Mouse (Mus musculus) forebrain, embryonic 15.5 days (tissue): ENCODE measurements at regions not wholly inside any gene's neighbourhood (a gene's known extent, or its start where the extent isn't known, plus 50 kb on each side); places are given as distances from the start of the nearest gene placed in this dataset.
"Not testable (repeated sequence)": the region's sequence is repeated elsewhere in the genome, so short reads cannot be mapped to it uniquely, and the experiment has no call there.

ENCODE experiments used
- ATAC-seq: fragments of 200-750 bp; cut with Nextera tagmentation; replicated peaks from 2 replicates; pipeline ENCODE4 v1.8.0; 2017; ENCODE audit warnings: mild to moderate bottlenecking, moderate TSS enrichment, moderate library complexity
- H3K27ac ChIP-seq: fragments of 300-500 bp; sonication (generic); replicated peaks from 2 replicates; pipeline ENCODE4 v1.5.1; 2015; ENCODE audit warnings: mild to moderate bottlenecking, inconsistent platforms
- H3K27me3 ChIP-seq: fragments of 300-500 bp; sonication (generic); 2 replicates; pipeline ENCODE4 v1.6.1; 2015; ENCODE audit warnings: inconsistent platforms
- H3K36me3 ChIP-seq: fragments of 300-500 bp; sonication (generic); 2 replicates; pipeline ENCODE4 v1.6.1; 2015; ENCODE audit warnings: mild to moderate bottlenecking, inconsistent platforms
- H3K4me1 ChIP-seq: fragments of 300-500 bp; sonication (generic); 2 replicates; pipeline ENCODE4 v1.6.1; 2015; ENCODE audit warnings: inconsistent platforms
- H3K4me2 ChIP-seq: fragments of 300-500 bp; sonication (generic); replicated peaks from 2 replicates; pipeline ENCODE4 v1.6.1; 2015; ENCODE audit warnings: mild to moderate bottlenecking, inconsistent platforms
- H3K4me3 ChIP-seq: fragments of 300-500 bp; sonication (generic); 2 replicates; pipeline ENCODE4 v1.5.1; 2015; ENCODE audit warnings: mild to moderate bottlenecking, inconsistent platforms
- H3K9ac ChIP-seq: fragments of 300-500 bp; sonication (generic); replicated peaks from 2 replicates; pipeline ENCODE4 v1.6.1; 2015; ENCODE audit warnings: mild to moderate bottlenecking, inconsistent platforms
- H3K9me3 ChIP-seq: fragments of 300-500 bp; sonication (generic); 2 replicates; pipeline ENCODE4 v1.6.1; 2016; ENCODE audit warnings: inconsistent platforms
- WGBS: fragments of 180-500 bp; shearing (Covaris S2); methylation state at CpG from one replicate; pipeline ENCODE4 v1.1.7; 2015; ENCODE audit warnings: mixed read lengths; 5-methylcytosine and 5-hydroxymethylcytosine counted together

DNA sequence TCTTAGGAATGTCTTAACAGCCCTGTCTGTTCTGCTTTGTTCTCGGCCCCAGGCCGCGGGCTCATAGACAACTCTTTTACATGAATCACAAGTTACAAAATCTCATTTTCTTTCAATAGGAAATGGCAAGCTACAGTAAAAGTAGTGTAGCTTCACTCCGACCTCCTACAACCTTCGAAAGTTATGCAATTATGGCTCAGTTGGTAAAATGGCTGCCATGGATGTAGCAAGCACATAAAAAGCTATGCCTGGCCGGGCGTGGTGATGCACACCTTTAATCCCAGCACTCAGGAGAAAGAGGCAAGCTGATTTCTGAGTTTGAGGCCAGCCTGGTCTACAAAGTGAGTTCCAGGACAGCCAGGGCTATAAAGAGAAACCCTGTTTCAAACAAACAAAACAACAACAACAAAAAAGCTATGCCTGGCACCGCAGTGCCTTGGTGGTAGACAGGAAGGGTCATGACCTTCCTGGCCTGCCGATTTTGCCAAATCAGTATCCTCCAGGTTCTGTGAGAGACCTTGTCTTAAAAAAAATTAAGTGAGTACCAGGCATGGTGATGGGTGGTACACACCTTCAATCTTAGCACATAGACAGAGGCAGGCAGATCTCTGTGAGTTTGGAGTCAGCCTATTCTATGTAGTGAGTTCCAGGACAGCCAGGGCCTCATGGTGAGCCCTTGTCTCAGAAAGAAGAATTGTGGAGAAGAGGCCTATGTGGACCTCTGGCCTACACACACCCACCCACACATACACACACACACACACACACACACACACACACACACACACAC, 71.8 kb upstream of the Cpsf6 start:
- no peaks in the 10 kb centered on the region for H3K9me3 ChIP-seq
- H3K4me3 ChIP-seq, result no peak overlapping the region
- H3K9ac ChIP-seq, result no peak overlapping the region
- no peak overlapping the region for H3K4me2 ChIP-seq
- whole genome bisulfite sequencing, result 92% methylated on average over 9 of the region's 9 CpGs
- no peaks in the 10 kb centered on the region for H3K27me3 ChIP-seq
- H3K36me3 ChIP-seq, result no peaks in the 10 kb centered on the region
- H3K27ac ChIP-seq, result no peak overlapping the region
- no peaks in the 10 kb centered on the region for H3K4me1 ChIP-seq
- ATAC-seq, result no peak

DNA sequence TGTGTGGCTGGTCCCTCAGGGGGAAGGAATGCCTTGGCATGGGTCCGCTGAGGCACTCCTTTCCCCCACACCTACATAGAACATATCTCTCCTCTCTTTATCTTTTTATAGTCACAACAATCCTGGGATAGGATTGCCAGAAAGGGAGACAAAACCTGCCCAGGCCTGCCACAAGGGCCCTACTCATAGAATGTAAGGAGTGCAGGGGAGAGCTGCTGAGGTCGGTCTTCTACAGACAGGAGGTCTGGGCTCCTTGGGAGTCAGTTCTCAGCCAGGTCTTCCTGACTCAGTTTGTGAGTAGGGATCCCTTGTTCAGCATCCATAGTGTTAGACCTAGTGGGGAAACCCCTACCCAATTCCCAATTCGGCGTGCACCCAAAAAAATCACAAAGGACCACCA, 70.8 kb upstream of the Cpsf6 start:
- whole genome bisulfite sequencing, result 92% methylated on average over 4 of the region's 4 CpGs

DNA sequence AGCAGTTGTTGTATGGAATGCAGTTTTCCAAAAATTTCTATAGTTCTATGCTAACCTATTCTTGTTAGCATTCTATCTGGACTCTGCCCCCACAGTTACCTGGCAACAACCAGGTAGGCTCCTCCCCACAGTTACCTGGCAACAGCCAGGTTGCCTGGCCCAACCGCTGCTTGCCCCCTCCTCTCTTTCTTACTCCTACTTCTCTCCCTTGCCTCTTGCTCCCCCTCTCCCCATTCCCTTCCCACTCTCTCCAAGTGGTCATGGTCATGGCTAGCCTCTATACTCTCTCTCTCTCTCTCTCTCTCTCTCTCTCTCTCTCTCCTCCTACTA, 70.4 kb upstream of the Cpsf6 start:
- WGBS, result 86% methylated on average over 1 of the region's 1 CpGs
- Histone ChIP-seq H3K36me3 (no peaks in the 10 kb centered on the region), H3K4me3 (no peak overlapping the region), H3K9ac (no peak overlapping the region), H3K27me3 (no peaks in the 10 kb centered on the region), H3K9me3 (no peaks in the 10 kb centered on the region), H3K27ac (no peak overlapping the region), H3K4me2 (no peak overlapping the region), H3K4me1 (no peaks in the 10 kb centered on the region)
- ATAC-seq, result no peak

More for the DNA sequence above, 70.8 kb upstream of the Cpsf6 start:
- no peak for ATAC-seq
- H3K9ac ChIP-seq, result no peak overlapping the region
- no peaks in the 10 kb centered on the region for H3K9me3 ChIP-seq
- no peak overlapping the region for H3K4me3 ChIP-seq
- H3K4me1 ChIP-seq, result no peaks in the 10 kb centered on the region
- no peaks in the 10 kb centered on the region for H3K36me3 ChIP-seq
- no peak overlapping the region for H3K27ac ChIP-seq
- H3K4me2 ChIP-seq, result no peak overlapping the region
- H3K27me3 ChIP-seq, result no peaks in the 10 kb centered on the region

DNA sequence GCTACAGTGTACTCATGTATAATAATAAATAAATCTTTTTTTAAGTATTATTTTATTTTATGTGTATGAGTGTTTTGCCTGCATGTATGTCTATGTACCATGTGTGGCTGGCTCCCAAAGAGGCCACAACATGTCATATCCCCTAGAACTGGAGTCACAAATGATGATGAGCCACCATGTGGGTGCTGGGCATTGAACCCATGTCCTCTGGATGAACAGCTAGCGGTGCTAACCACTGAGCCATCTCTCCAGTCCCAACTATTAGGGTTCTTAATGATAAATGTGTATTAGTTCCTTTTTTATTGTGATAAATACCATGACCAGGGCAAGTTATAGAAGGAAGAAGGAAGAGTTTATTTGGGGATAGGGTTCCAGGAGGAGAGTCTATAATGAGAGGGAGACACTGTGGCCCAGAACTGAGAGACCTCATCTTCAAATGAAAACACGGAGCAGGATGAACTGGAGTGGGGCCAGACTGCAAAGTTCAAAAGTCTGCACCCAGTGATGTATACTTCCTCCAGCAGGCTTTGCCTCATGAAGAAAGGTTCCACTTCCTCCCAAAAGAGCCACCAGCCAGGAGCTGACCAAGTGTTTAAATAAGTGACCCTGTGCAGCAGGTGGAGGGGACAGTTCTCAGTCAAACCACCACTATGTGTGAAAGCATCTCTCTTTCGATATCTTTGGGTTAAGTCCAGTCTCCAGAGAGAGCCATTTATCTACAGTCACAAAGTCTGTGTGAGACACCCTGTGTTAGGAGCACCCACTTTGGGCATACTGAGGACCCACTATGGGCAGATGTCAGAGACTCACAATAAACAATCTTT, 69.8 kb upstream of the Cpsf6 start:
- no peak for ATAC-seq
- WGBS, result 83% methylated on average over 3 of the region's 3 CpGs
- no peaks in the 10 kb centered on the region for H3K27me3 ChIP-seq

DNA sequence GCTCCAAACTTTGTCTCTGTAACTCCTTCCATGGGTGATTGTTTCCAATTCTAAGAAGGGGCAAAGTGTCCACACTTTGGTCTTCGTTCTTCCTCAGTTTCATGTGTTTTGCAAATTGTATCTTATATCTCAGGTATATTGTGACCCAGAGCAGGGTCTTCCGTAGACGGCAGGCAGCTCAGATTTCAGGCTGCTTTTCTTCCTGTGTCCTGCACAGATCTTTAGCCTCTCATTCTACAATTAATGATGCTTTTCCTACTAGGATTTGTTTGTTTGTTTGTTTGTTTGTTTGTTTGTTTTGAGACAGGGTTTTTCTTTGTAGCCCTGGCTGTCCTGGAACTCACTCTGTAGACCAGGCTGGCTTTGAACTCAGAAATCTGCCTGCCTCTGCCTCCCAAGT, 69.0 kb upstream of the Cpsf6 start:
- H3K9me3 ChIP-seq, H3K4me1 ChIP-seq, H3K9ac ChIP-seq, H3K4me3 ChIP-seq, H3K27ac ChIP-seq, H3K36me3 ChIP-seq, H3K4me2 ChIP-seq, H3K27me3 ChIP-seq, ATAC-seq: not testable (repeated sequence)
- 86% methylated on average over 3 of the region's 3 CpGs for WGBS

More for the DNA sequence above, 69.8 kb upstream of the Cpsf6 start:
- no peaks in the 10 kb centered on the region for H3K4me1 ChIP-seq
- H3K36me3 ChIP-seq, result no peaks in the 10 kb centered on the region
- no peak overlapping the region for H3K4me3 ChIP-seq
- H3K9me3 ChIP-seq, result no peaks in the 10 kb centered on the region
- H3K9ac ChIP-seq, result no peak overlapping the region
- H3K27ac ChIP-seq, result no peak overlapping the region
- H3K4me2 ChIP-seq, result no peak overlapping the region

DNA sequence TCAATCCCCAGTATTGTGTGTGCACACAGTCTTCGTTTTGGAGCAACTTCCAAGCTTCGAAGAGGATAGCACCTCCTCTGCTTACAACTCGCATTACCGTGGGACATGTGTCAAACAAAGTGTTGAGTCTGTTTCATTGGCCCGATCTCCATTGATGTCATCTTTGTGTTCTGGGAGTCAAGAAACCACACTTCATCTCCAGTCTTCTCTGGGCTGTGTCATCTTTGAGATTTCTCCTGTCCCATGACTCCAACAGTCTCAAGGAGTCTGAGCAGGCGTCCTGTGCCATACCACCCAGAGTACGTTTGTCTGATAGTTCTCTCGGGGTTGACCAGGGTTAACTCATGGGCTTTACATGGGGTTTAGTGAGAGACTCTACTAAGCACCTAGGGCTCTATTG, 67.8 kb upstream of the Cpsf6 start:
- ATAC-seq, result no peak
- Histone ChIP-seq H3K4me1 (no peaks in the 10 kb centered on the region), H3K27ac (no peak overlapping the region), H3K27me3 (no peaks in the 10 kb centered on the region), H3K9ac (no peak overlapping the region), H3K4me2 (no peak overlapping the region), H3K4me3 (no peak overlapping the region), H3K9me3 (no peaks in the 10 kb centered on the region; the same call in 1 of the 2 replicates), H3K36me3 (no peaks in the 10 kb centered on the region)
- 90% methylated on average over 8 of the region's 8 CpGs for WGBS

DNA sequence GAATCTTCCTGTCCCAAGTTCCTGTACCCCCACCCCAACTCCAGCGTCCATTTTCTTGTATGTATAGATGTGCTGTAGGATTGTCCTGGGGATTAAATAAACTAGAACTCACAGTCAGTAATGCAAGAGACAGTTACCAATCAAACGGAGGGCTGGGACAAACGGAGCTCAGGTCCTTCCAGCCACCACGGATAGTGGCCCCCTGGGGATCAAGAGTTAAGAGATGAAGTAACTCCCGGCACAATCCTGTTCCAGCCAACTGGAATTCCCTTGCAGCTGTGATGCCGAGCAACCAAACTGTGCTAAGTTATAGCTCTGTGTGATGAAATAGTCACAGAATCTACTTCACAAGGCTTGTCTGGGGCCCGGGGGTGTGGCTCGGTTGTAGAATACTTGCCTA, 67.4 kb upstream of the Cpsf6 start:
- H3K4me1 ChIP-seq, result no peaks in the 10 kb centered on the region; the same call in 1 of the 2 replicates
- 75% methylated on average over 8 of the region's 8 CpGs for WGBS
- H3K27ac ChIP-seq, result no peak overlapping the region
- H3K9ac ChIP-seq, result no peak overlapping the region
- no peaks in the 10 kb centered on the region for H3K36me3 ChIP-seq
- H3K9me3 ChIP-seq, result no peaks in the 10 kb centered on the region; the same call in 1 of the 2 replicates
- ATAC-seq, result no peak
- H3K27me3 ChIP-seq, result no peaks in the 10 kb centered on the region
- H3K4me2 ChIP-seq, result no peak overlapping the region
- H3K4me3 ChIP-seq, result no peak overlapping the region

DNA sequence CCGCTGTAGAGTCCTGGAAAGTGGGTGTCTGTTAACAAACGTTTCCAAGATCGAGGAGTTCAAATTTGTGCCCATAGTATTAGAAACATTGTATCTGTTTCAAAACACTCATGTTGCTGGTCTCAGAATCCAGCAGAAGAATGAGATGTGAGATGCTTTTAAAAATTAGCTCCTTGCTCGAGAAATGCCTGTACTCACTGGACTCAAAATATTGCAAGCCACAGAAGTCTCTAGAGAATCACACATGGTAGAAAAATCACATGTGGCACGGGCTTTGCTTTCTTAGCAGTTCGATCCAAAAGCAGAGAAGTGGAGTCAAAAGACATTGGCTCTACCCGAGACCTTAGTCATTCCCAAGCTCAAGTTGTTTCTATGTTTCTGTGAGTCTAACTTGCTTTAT, 67.0 kb upstream of the Cpsf6 start:
- Histone ChIP-seq H3K9me3 (no peaks in the 10 kb centered on the region; the same call in 1 of the 2 replicates), H3K4me1 (peaks cover 3% of the 10 kb centered on the region), H3K27ac (no peak overlapping the region), H3K4me3 (no peak overlapping the region), H3K9ac (no peak overlapping the region), H3K4me2 (no peak overlapping the region), H3K27me3 (no peaks in the 10 kb centered on the region), H3K36me3 (no peaks in the 10 kb centered on the region)
- WGBS, result 91% methylated on average over 7 of the region's 7 CpGs
- no peak for ATAC-seq

DNA sequence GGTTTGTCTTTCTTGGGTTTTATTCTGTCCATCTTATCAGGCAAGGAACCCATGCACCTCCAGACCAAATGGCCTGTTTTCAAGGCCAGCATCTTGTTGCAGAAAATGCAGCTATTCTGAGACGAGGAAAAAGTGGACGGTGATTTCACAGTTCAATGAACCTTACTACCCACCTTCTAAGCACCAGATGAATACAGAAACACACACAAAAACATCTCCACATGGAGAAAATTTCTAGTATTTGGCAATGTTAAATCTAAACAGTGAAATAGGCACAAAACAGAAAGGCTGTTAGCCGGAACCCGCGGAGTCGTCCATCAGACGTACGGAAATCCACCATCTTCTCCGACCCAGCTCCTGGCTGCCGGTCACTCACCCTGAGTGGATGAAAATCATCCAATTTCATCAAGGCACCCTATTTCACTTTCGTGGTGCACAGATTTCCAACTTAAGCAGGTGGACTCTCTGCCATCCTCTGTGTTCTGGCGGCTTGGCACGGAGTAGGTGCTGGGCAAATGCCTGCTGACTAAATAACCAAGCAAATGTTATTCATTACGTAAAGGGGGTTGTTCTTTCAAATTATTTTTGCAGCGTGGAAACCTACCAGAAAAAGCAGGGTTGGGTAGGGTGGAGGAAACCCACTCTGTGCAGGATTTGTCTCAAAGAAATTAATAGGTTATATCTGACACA, 66.1 kb upstream of the Cpsf6 start:
- 81% methylated on average over 15 of the region's 15 CpGs for WGBS
- H3K4me2 ChIP-seq, result no peak overlapping the region
- no peak for ATAC-seq

DNA sequence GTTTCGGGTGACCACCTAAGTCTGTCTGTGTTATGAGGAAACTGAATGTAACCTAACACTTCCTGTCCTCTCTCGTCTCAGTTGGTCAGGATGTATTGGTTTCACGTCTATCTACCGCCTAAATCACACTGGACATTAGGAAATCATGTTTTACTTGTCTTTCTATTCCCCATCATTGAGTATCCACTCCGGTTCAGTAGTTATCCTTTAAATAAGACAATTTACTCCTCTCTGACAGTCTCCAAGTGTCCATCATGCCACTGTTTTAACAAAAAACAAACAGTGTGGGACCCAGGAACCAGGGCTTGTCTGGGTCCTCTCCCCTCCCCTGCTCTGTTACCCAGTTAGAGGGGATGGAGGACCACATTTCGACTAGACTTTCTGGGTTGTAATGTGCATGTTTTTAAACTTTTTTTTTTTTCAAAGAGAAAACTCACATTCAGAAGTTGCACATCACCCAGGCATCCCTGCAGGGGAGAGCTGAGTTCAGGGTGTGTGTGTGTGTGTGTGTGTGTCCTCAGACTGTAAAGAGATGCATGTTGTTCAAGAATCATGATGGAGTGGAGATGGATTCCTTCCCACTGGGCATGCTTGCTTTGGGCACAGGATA, 65.5 kb upstream of the Cpsf6 start:
- Histone ChIP-seq H3K27me3 (no peaks in the 10 kb centered on the region), H3K4me3 (no peak overlapping the region), H3K9me3 (no peaks in the 10 kb centered on the region; the same call in 1 of the 2 replicates), H3K27ac (no peak overlapping the region), H3K9ac (no peak overlapping the region), H3K4me2 (no peak overlapping the region), H3K4me1 (peaks cover 11% of the 10 kb centered on the region), H3K36me3 (no peaks in the 10 kb centered on the region)
- ATAC-seq, result no peak
- 73% methylated on average over 6 of the region's 6 CpGs for WGBS

More for the DNA sequence above, 66.1 kb upstream of the Cpsf6 start:
- Histone ChIP-seq H3K9me3 (no peaks in the 10 kb centered on the region; the same call in 1 of the 2 replicates), H3K4me3 (no peak overlapping the region), H3K9ac (no peak overlapping the region), H3K36me3 (no peaks in the 10 kb centered on the region), H3K27me3 (no peaks in the 10 kb centered on the region), H3K4me1 (peaks cover 11% of the 10 kb centered on the region), H3K27ac (no peak overlapping the region)

DNA sequence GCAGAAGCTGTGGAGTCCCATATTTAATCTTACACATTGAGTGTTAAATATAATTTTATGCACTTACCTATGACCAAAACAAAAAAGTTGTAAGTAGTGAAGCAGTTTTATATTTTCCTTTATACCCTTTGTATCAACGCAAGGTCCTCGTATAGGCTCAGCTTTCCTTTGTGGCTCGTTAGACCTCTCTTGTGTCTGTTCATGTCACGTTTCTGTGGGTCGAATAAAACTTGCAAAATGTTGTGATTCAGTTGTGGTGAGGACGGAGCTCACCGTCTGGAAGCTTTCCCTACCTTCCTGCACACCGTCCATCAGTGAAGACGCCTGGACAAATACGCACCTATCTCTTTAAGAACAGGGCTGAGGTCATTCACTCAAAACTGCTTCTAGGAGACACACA, 64.9 kb upstream of the Cpsf6 start:
- ATAC-seq, result no peak
- 77% methylated on average over 10 of the region's 10 CpGs for WGBS
- H3K36me3 ChIP-seq, result no peaks in the 10 kb centered on the region

More for the DNA sequence above, 64.9 kb upstream of the Cpsf6 start:
- H3K27ac ChIP-seq, result no peak overlapping the region
- no peak overlapping the region for H3K9ac ChIP-seq
- no peak overlapping the region for H3K4me3 ChIP-seq
- H3K9me3 ChIP-seq, result no peaks in the 10 kb centered on the region; the same call in 1 of the 2 replicates
- peaks cover 11% of the 10 kb centered on the region for H3K4me1 ChIP-seq
- no peak overlapping the region for H3K4me2 ChIP-seq
- no peaks in the 10 kb centered on the region for H3K27me3 ChIP-seq
